Mouse (Mus musculus) effector memory CD4-positive, alpha-beta T cell, adult 7 months (primary cell): Measurements from ENCODE around the gene Itga3. TPM values are rescaled to one million over a fixed set of nuclear protein-coding genes. Genes with fewer than 3 reads are reported as not detected.

Experiments used
- polyA plus RNA-seq: library from polyadenylated mRNA; unstranded; fragments of 100-300 nt; shearing (Covaris generic); gene quantifications from one replicate; pipeline ENCODE4 v1.2.1, GENCODE M21; 2017

Gene Itga3
- polyA plus RNA-seq, result 4.2 TPM

GRCm38 (mm10) chr11:95076536-95077111, at the start of gene Itga3:
Itga3 (minus strand) TSS chr11:95076801.

GRCm38 (mm10) chr11:95119990-95120632, 43.5 kb upstream of the Itga3 start, which contains the start of gene Dlx3:
Dlx3 (plus strand) TSS chr11:95120119.

DNA sequence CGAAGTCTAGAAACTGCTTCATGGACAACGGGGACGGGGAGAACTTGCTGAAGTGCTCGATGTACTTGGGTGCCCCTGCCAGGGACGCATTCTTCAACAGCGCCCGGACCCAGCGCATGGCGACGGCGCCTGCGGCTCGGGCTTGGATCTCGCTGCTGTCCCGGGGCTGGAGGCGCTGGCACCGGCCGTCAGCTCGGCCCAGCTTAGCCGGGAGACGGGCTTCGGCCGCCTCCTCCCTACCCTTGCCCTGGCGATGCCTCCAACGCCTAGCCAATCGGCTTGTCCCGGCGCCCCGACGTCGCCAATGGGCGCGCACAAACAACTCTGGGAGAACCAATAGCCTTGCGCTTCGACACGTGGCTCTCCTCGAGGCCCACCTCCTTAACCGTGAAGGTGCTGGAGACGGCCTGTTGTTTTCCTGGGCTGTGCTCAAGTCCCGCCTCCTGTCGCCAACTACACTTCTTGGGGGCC, 35.4 kb downstream of the Itga3 start, which contains the start of gene Pdk2:
TSS of gene Pdk2 (minus strand) at position 216 of the 471 bp plus-strand sequence.

GRCm38 (mm10) chr11:95009629-95010014, 67.0 kb downstream of the Itga3 start, which contains the start of gene Samd14:
Samd14 (plus strand) TSS chr11:95009879.

Other genes starting within 250 kb of the Itga3 start
- gene Col1a1, start 140.6 kb downstream of the Itga3 start, polyA plus RNA-seq, result 0.44 TPM
- gene Hils1, start 109.2 kb downstream of the Itga3 start, polyA plus RNA-seq, result not detected
- not detected for gene Sgca, start 100.5 kb downstream of the Itga3 start, polyA plus RNA-seq
- gene Ppp1r9b, start 85.8 kb downstream of the Itga3 start, polyA plus RNA-seq, result 8.0 TPM
- gene Samd14, start 66.9 kb downstream of the Itga3 start, polyA plus RNA-seq, result not detected
- 8.8 TPM for gene Pdk2, start 35.4 kb downstream of the Itga3 start, polyA plus RNA-seq
- gene Dlx3, start 43.3 kb upstream of the Itga3 start, polyA plus RNA-seq, result not detected
- gene Dlx4, start 69.5 kb upstream of the Itga3 start, polyA plus RNA-seq, result not detected
- gene Tac4, start 184.7 kb upstream of the Itga3 start, polyA plus RNA-seq, result not detected
- 106 TPM for gene Kat7, start 233.4 kb upstream of the Itga3 start, polyA plus RNA-seq